Mouse (Mus musculus) intestine, embryonic 16.5 days (tissue): ENCODE measurements around the gene Cdk19. TPM values are rescaled to one million over a fixed set of nuclear protein-coding genes. Genes with fewer than 3 reads are reported as not detected.

Experiments
- ATAC-seq: fragments of 200-750 bp; cut with Nextera tagmentation; 2 replicates; pipeline ENCODE4 v1.8.0; 2017; ENCODE audit warnings: moderate TSS enrichment, moderate library complexity
- H3K27ac ChIP-seq: fragments of 300-500 bp; sonication (generic); 2 replicates; pipeline ENCODE4 v1.5.1; 2014; ENCODE audit warnings: mild to moderate bottlenecking, low read length
- H3K27me3 ChIP-seq: fragments of 300-500 bp; sonication (generic); replicated peaks from 2 replicates; pipeline ENCODE4 v1.6.1; 2014; ENCODE audit warnings: low read length, control low read depth, mixed read lengths; ENCODE audit not compliant: control insufficient read depth, insufficient read depth
- H3K36me3 ChIP-seq: fragments of 300-500 bp; sonication (generic); 2 replicates; pipeline ENCODE4 v1.6.1; 2014; ENCODE audit warnings: low read length, control low read depth; ENCODE audit not compliant: control insufficient read depth, insufficient read depth
- H3K4me1 ChIP-seq: fragments of 300-500 bp; sonication (generic); 2 replicates; pipeline ENCODE4 v1.6.1; 2014; ENCODE audit warnings: low read length, control low read depth, mixed read lengths; ENCODE audit not compliant: control insufficient read depth, insufficient read depth
- H3K4me2 ChIP-seq: fragments of 300-500 bp; sonication (generic); 2 replicates; pipeline ENCODE4 v1.6.1; 2014; ENCODE audit warnings: low read depth, low read length, control low read depth
- H3K4me3 ChIP-seq: fragments of 300-500 bp; sonication (generic); 2 replicates; pipeline ENCODE4 v1.5.1; 2014; ENCODE audit warnings: mild to moderate bottlenecking, low read length
- H3K9ac ChIP-seq: fragments of 300-500 bp; sonication (generic); 2 replicates; pipeline ENCODE4 v1.6.1; 2014; ENCODE audit warnings: low read depth, low read length
- H3K9me3 ChIP-seq: fragments of 300-500 bp; sonication (generic); 2 replicates; pipeline ENCODE4 v1.6.1; 2016; ENCODE audit warnings: low read length, control low read depth; ENCODE audit not compliant: control insufficient read depth
- WGBS: fragments of 180-500 bp; shearing (Covaris S2); extraction: QIAGEN DNeasy Blood & Tissue Kit; methylation state at CpG from one replicate; pipeline ENCODE4 v1.1.7; 2014; 5-methylcytosine and 5-hydroxymethylcytosine counted together
- polyA plus RNA-seq: library from polyadenylated mRNA; unstranded; fragments of >200 nt; fragmentation: Nextera tagmentation; extraction: Ambion mirVana; gene quantifications from 2 replicates; pipeline ENCODE4 v1.2.1, GENCODE M21; 2015

Cdk19 gene
- polyA plus RNA-seq, 1 experiment from 2014 or later, result 4.0 TPM

DNA sequence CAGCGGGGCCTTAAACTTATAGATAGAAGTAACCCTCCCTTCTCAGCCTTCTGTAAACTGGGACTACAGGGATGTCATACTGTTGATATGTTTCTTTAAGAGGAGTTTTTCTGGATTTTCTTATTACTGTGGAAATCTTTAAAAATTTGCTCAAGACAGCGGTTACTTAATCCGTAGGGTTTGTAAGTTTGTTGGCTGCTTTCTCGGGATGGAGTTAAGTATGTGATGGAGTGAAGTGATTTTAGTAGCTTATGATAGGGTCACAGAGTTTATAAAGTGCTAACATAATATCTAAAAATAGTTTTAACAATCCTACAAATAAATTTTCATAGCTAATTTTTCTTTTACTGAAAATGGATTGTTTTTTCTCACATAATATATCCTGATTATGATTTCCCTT is 38.9 kb downstream of the Cdk19 start:
- Histone ChIP-seq H3K4me2 (no peak overlapping the region), H3K4me1 (no peaks in the 10 kb centered on the region), H3K27ac (no peak overlapping the region), H3K4me3 (no peak overlapping the region), H3K36me3 (no peaks in the 10 kb centered on the region), H3K9me3 (no peaks in the 10 kb centered on the region), H3K27me3 (no peaks in the 10 kb centered on the region), H3K9ac (no peak overlapping the region)
- ATAC-seq, result no peak
- 81% methylated on average over 4 of the region's 4 CpGs for WGBS

GRCm38 (mm10) chr10:40379682-40380081 is 40.3 kb downstream of the Cdk19 start:
- Histone ChIP-seq H3K9me3 (no peaks in the 10 kb centered on the region), H3K27me3 (no peaks in the 10 kb centered on the region), H3K36me3 (no peaks in the 10 kb centered on the region), H3K4me3 (no peak overlapping the region), H3K4me1 (no peaks in the 10 kb centered on the region), H3K9ac (no peak overlapping the region), H3K4me2 (no peak overlapping the region), H3K27ac (no peak overlapping the region)
- WGBS, result 49% methylated on average over 1 of the region's 1 CpGs
- no peak for ATAC-seq

GRCm38 (mm10) chr10:40385397-40385796 is 46.0 kb downstream of the Cdk19 start:
- Histone ChIP-seq H3K27ac (no peak overlapping the region), H3K27me3 (no peaks in the 10 kb centered on the region), H3K4me2 (no peak overlapping the region), H3K9me3 (no peaks in the 10 kb centered on the region), H3K4me1 (no peaks in the 10 kb centered on the region), H3K9ac (no peak overlapping the region), H3K36me3 (no peaks in the 10 kb centered on the region), H3K4me3 (no peak overlapping the region)
- no peak for ATAC-seq
- 91% methylated on average over 3 of the region's 3 CpGs for WGBS

DNA sequence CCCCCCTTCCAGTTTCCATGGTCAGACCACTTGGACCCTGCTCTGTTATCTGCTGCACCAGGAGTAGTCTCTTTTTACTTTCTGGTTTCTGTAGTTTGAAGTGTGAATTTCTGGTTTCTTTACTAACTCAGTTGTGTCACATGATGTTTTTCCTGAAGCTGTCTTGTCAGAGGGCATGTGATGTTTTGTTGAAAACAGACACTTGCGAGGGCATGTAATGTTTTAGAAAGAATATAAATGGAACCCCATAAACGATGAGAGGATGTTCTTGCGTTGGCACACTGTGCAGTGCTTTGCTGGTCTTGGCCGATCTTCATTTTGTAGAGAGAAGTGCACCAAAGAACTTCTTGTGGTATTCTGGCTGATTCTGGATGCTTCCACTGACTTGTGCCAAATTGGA is 46.8 kb downstream of the Cdk19 start:
- Histone ChIP-seq H3K27me3 (no peaks in the 10 kb centered on the region), H3K4me3 (no peak overlapping the region), H3K9me3 (no peaks in the 10 kb centered on the region), H3K27ac (no peak overlapping the region), H3K4me2 (no peak overlapping the region), H3K4me1 (no peaks in the 10 kb centered on the region), H3K36me3 (no peaks in the 10 kb centered on the region), H3K9ac (no peak overlapping the region)
- no peak for ATAC-seq
- 92% methylated on average over 4 of the region's 4 CpGs for WGBS

GRCm38 (mm10) chr10:40393447-40394143 is 54.2 kb downstream of the Cdk19 start:
- Histone ChIP-seq H3K9ac (no peak overlapping the region), H3K4me3 (no peak overlapping the region), H3K27ac (no peak overlapping the region), H3K4me2 (no peak overlapping the region), H3K4me1 (no peaks in the 10 kb centered on the region), H3K36me3 (no peaks in the 10 kb centered on the region), H3K27me3 (no peaks in the 10 kb centered on the region), H3K9me3 (no peaks in the 10 kb centered on the region)
- ATAC-seq, result no peak
- 63% methylated on average over 2 of the region's 2 CpGs for WGBS

- no peak overlapping the region for H3K27ac ChIP-seq
- no peaks in the 10 kb centered on the region for H3K9me3 ChIP-seq
- no peak overlapping the region for H3K4me2 ChIP-seq
- no peaks in the 10 kb centered on the region for H3K4me1 ChIP-seq
- H3K27me3 ChIP-seq, result no peaks in the 10 kb centered on the region
- H3K4me3 ChIP-seq, result no peak overlapping the region
- no peaks in the 10 kb centered on the region for H3K36me3 ChIP-seq
- no peak overlapping the region for H3K9ac ChIP-seq
- no peak for ATAC-seq
- WGBS, result 38% methylated on average over 3 of the region's 3 CpGs
Measured at GRCm38 (mm10) chr10:40398842-40399241, 59.5 kb downstream of the Cdk19 start.

DNA sequence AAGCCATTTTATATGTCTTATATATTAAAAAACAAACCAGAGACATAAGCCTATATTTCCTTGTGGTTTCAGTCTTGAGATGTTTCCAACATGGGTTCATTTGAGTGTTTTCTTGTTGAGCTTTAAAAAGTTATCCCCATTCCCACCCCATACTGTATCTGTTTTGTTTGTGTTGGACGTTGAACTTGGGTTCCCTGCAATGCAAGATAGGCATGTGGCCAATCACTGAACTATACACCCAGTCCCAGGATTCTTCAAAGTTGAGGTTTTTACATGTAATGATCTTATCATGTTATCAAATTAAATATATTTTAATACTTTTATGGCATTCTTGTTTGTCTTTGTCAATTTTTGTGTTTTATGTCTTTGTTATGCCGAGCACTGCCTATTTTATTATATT is 60.0 kb downstream of the Cdk19 start:
- H3K27ac ChIP-seq, result no peak overlapping the region
- no peaks in the 10 kb centered on the region for H3K36me3 ChIP-seq
- H3K4me1 ChIP-seq, result no peaks in the 10 kb centered on the region
- H3K4me2 ChIP-seq, result no peak overlapping the region
- no peak for ATAC-seq
- no peaks in the 10 kb centered on the region for H3K9me3 ChIP-seq
- no peak overlapping the region for H3K4me3 ChIP-seq
- H3K27me3 ChIP-seq, result no peaks in the 10 kb centered on the region
- 53% methylated on average over 2 of the region's 2 CpGs for WGBS
- H3K9ac ChIP-seq, result no peak overlapping the region

- H3K9me3 ChIP-seq, result no peaks in the 10 kb centered on the region
- ATAC-seq, result no peak
- no peaks in the 10 kb centered on the region for H3K36me3 ChIP-seq
- WGBS, result 84% methylated on average over 4 of the region's 4 CpGs
- H3K4me1 ChIP-seq, result no peaks in the 10 kb centered on the region
- no peak overlapping the region for H3K27ac ChIP-seq
- no peak overlapping the region for H3K9ac ChIP-seq
- no peak overlapping the region for H3K4me2 ChIP-seq
- H3K4me3 ChIP-seq, result no peak overlapping the region
- H3K27me3 ChIP-seq, result no peaks in the 10 kb centered on the region
Measured at GRCm38 (mm10) chr10:40400293-40400692, 60.9 kb downstream of the Cdk19 start.

- no peaks in the 10 kb centered on the region for H3K9me3 ChIP-seq
- ATAC-seq, result no peak
- 65% methylated on average over 3 of the region's 3 CpGs for WGBS
Measured at GRCm38 (mm10) chr10:40406655-40407054, 67.3 kb downstream of the Cdk19 start.

DNA sequence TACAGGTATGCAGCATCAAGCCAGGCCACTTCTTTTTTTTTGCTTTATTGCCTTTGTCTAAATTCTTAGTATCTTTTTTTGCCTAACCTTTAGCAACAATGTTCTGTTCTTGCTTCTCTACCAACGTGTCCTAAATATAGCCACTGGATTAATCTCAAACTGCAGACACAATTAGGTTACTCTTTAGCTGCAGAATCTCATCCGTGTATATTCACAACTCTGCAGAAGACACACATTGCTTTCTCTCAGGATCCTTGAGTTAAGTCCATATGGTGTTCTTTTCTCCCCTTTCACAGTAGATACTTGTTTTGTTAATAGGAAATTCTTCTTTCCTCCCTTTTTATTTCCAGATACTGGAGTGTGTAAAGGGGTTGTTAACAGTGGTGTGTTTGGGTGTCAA is 70.0 kb downstream of the Cdk19 start:
- 90% methylated on average over 2 of the region's 2 CpGs for WGBS

More at GRCm38 (mm10) chr10:40406655-40407054, 67.3 kb downstream of the Cdk19 start:
- Histone ChIP-seq H3K4me3 (no peak overlapping the region), H3K36me3 (no peaks in the 10 kb centered on the region), H3K4me1 (no peaks in the 10 kb centered on the region), H3K9ac (no peak overlapping the region), H3K4me2 (no peak overlapping the region), H3K27ac (no peak overlapping the region), H3K27me3 (no peaks in the 10 kb centered on the region)

More for the DNA sequence above, 70.0 kb downstream of the Cdk19 start:
- no peaks in the 10 kb centered on the region for H3K9me3 ChIP-seq
- no peak overlapping the region for H3K4me3 ChIP-seq
- no peak overlapping the region for H3K9ac ChIP-seq
- no peaks in the 10 kb centered on the region for H3K27me3 ChIP-seq
- H3K4me2 ChIP-seq, result no peak overlapping the region
- no peak for ATAC-seq
- H3K27ac ChIP-seq, result no peak overlapping the region
- H3K4me1 ChIP-seq, result no peaks in the 10 kb centered on the region
- no peaks in the 10 kb centered on the region for H3K36me3 ChIP-seq
